Mouse (Mus musculus): ENCODE measurements at regions not wholly inside any gene's neighbourhood (a gene's known extent, or its start where the extent isn't known, plus 50 kb on each side); places are given as distances from the start of the nearest gene placed in this dataset.

DNA sequence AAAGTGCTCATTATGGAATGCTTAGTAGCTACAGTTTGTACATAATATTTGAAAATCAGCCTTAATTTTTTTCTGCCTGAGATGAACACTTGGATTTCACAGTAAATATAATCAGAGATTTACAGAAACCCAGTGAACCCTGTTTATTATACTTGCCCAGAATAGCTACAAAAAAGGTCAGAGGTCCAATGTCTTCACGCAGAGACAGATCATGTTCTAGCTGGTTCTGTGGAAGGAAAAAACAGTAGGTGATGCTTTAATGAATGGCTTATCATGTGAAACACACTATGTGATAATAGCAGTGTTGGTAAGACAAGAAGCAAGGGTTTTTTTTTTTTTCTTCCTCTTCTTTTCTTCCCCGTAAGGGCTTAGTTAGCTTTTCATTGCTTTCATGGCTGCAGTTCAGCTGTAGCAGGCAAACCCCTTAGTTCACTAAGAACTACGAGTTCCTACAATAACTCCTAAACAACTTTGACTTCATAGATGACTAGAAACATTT lies 896.6 kb upstream of the Zeb2 start:
- TF ChIP-seq EP300 (IDR thresholded peaks at IDR 0.05) (no peak), CTCF (IDR thresholded peaks at IDR 0.05) (no peak)

All from lung, postnatal 0 days (tissue).